In genomic region chr1:78567834-78568507, GRCm38 (mm10) we compare ENCODE assay signal across 9 mouse cellular contexts. TPM values are rescaled to one million over a fixed set of nuclear protein-coding genes. Genes with fewer than 3 reads are reported as not detected.
DNase-seq lines count a peak whose midpoint lies in the region; ATAC-seq and TF ChIP-seq lines count a peak whose summit lies in the region.
"Had no signal": no experiment of that assay in that cellular context is flagged by ENCODE, and none has a peak within 500 bp of the region (broad histone marks: within the 10 kb centered on the region; RNA-seq: fewer than 3 reads in every experiment).

No protein-coding gene starts in this region.

- no peak overlapping the region for H3K9ac ChIP-seq in liver, adult 2 months (ENCODE audit: low read depth, low read length)
- no peak overlapping the region for H3K9ac ChIP-seq in liver, embryonic 11.5 days (ENCODE audit: low read depth, low read length)
- H3K9ac ChIP-seq in limb, embryonic 13.5 days = no peak overlapping the region
- H3K9ac ChIP-seq in forebrain, embryonic 13.5 days = no peak overlapping the region
- H3K9ac ChIP-seq: neural tube, embryonic 12.5 days had no signal

- peak; percentile 96 for DNase-seq in liver, adult 2 months (ENCODE audit: extremely low read depth, low read depth, low spot score)
- DNase-seq in liver, embryonic 11.5 days (ENCODE audit: low spot score) = no peak
- peak; percentile 51 for DNase-seq in cerebellum, adult 11 months
- peak; percentile 24 for DNase-seq in gastrocnemius, postnatal 14 days
- DNase-seq in left cerebral cortex, adult 8-10 months (ENCODE audit: low spot score in 2 of 2) = no peak

- WGBS in liver, adult 2 months = 11% methylated on average over 8 of the region's 8 CpGs
- 54% methylated on average over 8 of the region's 8 CpGs for WGBS in liver, embryonic 11.5 days
- 21% methylated on average over 8 of the region's 8 CpGs for WGBS in limb, embryonic 13.5 days
- 20% methylated on average over 8 of the region's 8 CpGs for whole genome bisulfite sequencing in forebrain, embryonic 13.5 days

- no peaks in the 10 kb centered on the region for H3K36me3 ChIP-seq in liver, adult 2 months (ENCODE audit: control insufficient read depth, insufficient read depth, low read length)
- H3K36me3 ChIP-seq in liver, embryonic 11.5 days (ENCODE audit: control insufficient read depth, insufficient read depth, low read length) = no peaks in the 10 kb centered on the region
- no peaks in the 10 kb centered on the region for H3K36me3 ChIP-seq in limb, embryonic 13.5 days
- H3K36me3 ChIP-seq in forebrain, embryonic 13.5 days (ENCODE audit: poor library complexity, severe bottlenecking) = no peaks in the 10 kb centered on the region
- H3K36me3 ChIP-seq: neural tube, embryonic 12.5 days had no signal

- H3K9me3 ChIP-seq in liver, embryonic 11.5 days (ENCODE audit: control insufficient read depth, low read length) = no peaks in the 10 kb centered on the region
- 0 out of 2 replicates have a peak, but pooled peaks cover 3% of the 10 kb centered on the region for H3K9me3 ChIP-seq in limb, embryonic 13.5 days
- H3K9me3 ChIP-seq in forebrain, embryonic 13.5 days (replicated peaks) = peaks cover 4% of the 10 kb centered on the region; the same call in 1 of the 2 replicates

- no peaks in the 10 kb centered on the region for H3K79me2 ChIP-seq in liver, adult 2 months (ENCODE audit: control insufficient read depth, insufficient read depth, low read length)

- TF ChIP-seq POLR2A in liver, adult 2 months (IDR thresholded peaks at IDR 0.05; ENCODE audit: extremely low read depth, insufficient read depth, low read length) = no peak

- peaks cover 12% of the 10 kb centered on the region for H3K4me1 ChIP-seq in liver, adult 2 months (ENCODE audit: control insufficient read depth, insufficient read depth, low read length)
- no peaks in the 10 kb centered on the region for H3K4me1 ChIP-seq in liver, embryonic 11.5 days (replicated peaks; ENCODE audit: control insufficient read depth, insufficient read depth, low read length)
- peaks cover 18% of the 10 kb centered on the region for H3K4me1 ChIP-seq in limb, embryonic 13.5 days
- peaks cover 4% of the 10 kb centered on the region for H3K4me1 ChIP-seq in forebrain, embryonic 13.5 days
- H3K4me1 ChIP-seq: neural tube, embryonic 12.5 days had no signal

- H3K4me3 ChIP-seq in liver, adult 2 months (ENCODE audit: insufficient read depth, low read depth, low read length) = no peak overlapping the region
- no peak overlapping the region for H3K4me3 ChIP-seq in liver, embryonic 11.5 days (ENCODE audit: low read depth, low read length)
- H3K4me3 ChIP-seq in limb, embryonic 13.5 days = no peak overlapping the region
- no peak overlapping the region for H3K4me3 ChIP-seq in forebrain, embryonic 13.5 days
- H3K4me3 ChIP-seq: neural tube, embryonic 12.5 days had no signal

- H3K4me2 ChIP-seq in liver, embryonic 11.5 days = no peak overlapping the region
- peak overlapping the region; percentile 17; the same call in 1 of the 2 replicates for H3K4me2 ChIP-seq in limb, embryonic 13.5 days (replicated peaks)
- H3K4me2 ChIP-seq in forebrain, embryonic 13.5 days = no peak overlapping the region
- H3K4me2 ChIP-seq: neural tube, embryonic 12.5 days had no signal

- no peak for TF ChIP-seq CTCF in liver, adult 2 months (IDR thresholded peaks at IDR 0.05; ENCODE audit: low read depth, low read length)

- ATAC-seq in liver, embryonic 11.5 days (replicated peaks; ENCODE audit: low FRiP score) = no peak
- ATAC-seq in limb, embryonic 13.5 days (ENCODE audit: low FRiP score, low read depth) = peak; percentile 82
- ATAC-seq in forebrain, embryonic 13.5 days = no peak
- no peak for ATAC-seq in megakaryocyte-erythroid progenitor cell, adult 5-6 weeks (replicated peaks; ENCODE audit: low FRiP score, low TSS enrichment, poor library complexity, severe bottlenecking)

- peak overlapping the region; percentile 72 for H3K27ac ChIP-seq in liver, adult 2 months (replicated peaks; ENCODE audit: insufficient read depth, low read depth, low read length)
- H3K27ac ChIP-seq in liver, embryonic 11.5 days (ENCODE audit: low read depth, low read length) = no peak overlapping the region
- peak overlapping the region; percentile 72; the same call in 1 of the 2 replicates for H3K27ac ChIP-seq in limb, embryonic 13.5 days
- H3K27ac ChIP-seq in forebrain, embryonic 13.5 days = no peak overlapping the region
- H3K27ac ChIP-seq: neural tube, embryonic 12.5 days had no signal

- intact Hi-C loops in gastrocnemius, postnatal 14 days (cut with DNase I; ENCODE audit: low total_unique reads) = no loop called here

- no peaks in the 10 kb centered on the region for H3K27me3 ChIP-seq in liver, adult 2 months (ENCODE audit: control insufficient read depth, insufficient read depth, low read length)
- no peaks in the 10 kb centered on the region for H3K27me3 ChIP-seq in liver, embryonic 11.5 days (replicated peaks; ENCODE audit: control insufficient read depth, insufficient read depth, low read length)
- H3K27me3 ChIP-seq in limb, embryonic 13.5 days = no peaks in the 10 kb centered on the region
- no peaks in the 10 kb centered on the region for H3K27me3 ChIP-seq in forebrain, embryonic 13.5 days
- H3K27me3 ChIP-seq: neural tube, embryonic 12.5 days had no signal

RNA-seq across cellular contexts. Expression of gene BC035947, which starts 56.0 kb away (rescaled TPM):
- not detected in 2 replicates for total RNA-seq in liver, adult 2 months (2014; rRNA removed)
- polyA plus RNA-seq in liver, adult 2 months (2012; rRNA removed) = not detected in 2 replicates
- polyA plus RNA-seq in liver, embryonic 11.5 days (2014; fragmentation: Nextera tagmentation; extraction: Ambion mirVana) = not detected in 2 replicates
- total RNA-seq in gastrocnemius, postnatal 14 days (2021) = not detected
- polyA plus RNA-seq in limb, embryonic 13.5 days (2015; fragmentation: Nextera tagmentation; extraction: Ambion mirVana) = 0.38 and 0.47 TPM in 2 replicates
- polyA plus RNA-seq in forebrain, embryonic 13.5 days (2015; fragmentation: Nextera tagmentation; extraction: Ambion mirVana) = 0.12 and 0.57 TPM in 2 replicates
- total RNA-seq in left cerebral cortex, adult 8-10 months (2022) = 1 to 10 TPM; 1.1 to 1.8 (median 1.3) TPM
- not detected in 2 replicates for total RNA-seq in megakaryocyte-erythroid progenitor cell, adult 5-6 weeks (2014; fragmentation: Nextera tagmentation)
- total RNA-seq in megakaryocyte-erythroid progenitor cell, adult 5-6 weeks (2017) = not detected in 2 replicates

RNA-seq across cellular contexts. Expression of gene Mogat1, which starts 57.2 kb away (rescaled TPM):
- total RNA-seq in liver, adult 2 months (2014; rRNA removed) = 0.65 TPM in 1 of 2 replicates, not detected in the other
- 1.0 and 3.6 TPM in 2 replicates for polyA plus RNA-seq in liver, adult 2 months (2012; rRNA removed)
- not detected in 2 replicates for polyA plus RNA-seq in liver, embryonic 11.5 days (2014; fragmentation: Nextera tagmentation; extraction: Ambion mirVana)
- under 1 TPM in 1 of 2 experiments, not detected in 1; 0.64 TPM for total RNA-seq in gastrocnemius, postnatal 14 days (2021)
- 0.72 TPM in 1 of 2 replicates, not detected in the other for polyA plus RNA-seq in limb, embryonic 13.5 days (2015; fragmentation: Nextera tagmentation; extraction: Ambion mirVana)
- polyA plus RNA-seq in forebrain, embryonic 13.5 days (2015; fragmentation: Nextera tagmentation; extraction: Ambion mirVana) = 0.21 and 0.49 TPM in 2 replicates
- not detected for total RNA-seq in left cerebral cortex, adult 8-10 months (2022)
- total RNA-seq in megakaryocyte-erythroid progenitor cell, adult 5-6 weeks (2014; fragmentation: Nextera tagmentation) = not detected in 2 replicates
- not detected in 2 replicates for total RNA-seq in megakaryocyte-erythroid progenitor cell, adult 5-6 weeks (2017)

Comparison
In these comparisons a context has a peak if more than half of its experiments do, and no peak if none do; other contexts are left out.
1. DNase-seq: peak in liver, adult 2 months (single experiment), cerebellum, adult 11 months (single experiment) and gastrocnemius, postnatal 14 days (single experiment); none in liver, embryonic 11.5 days (single experiment) and left cerebral cortex, adult 8-10 months (0 of 2).
2. H3K27ac ChIP-seq: peak in liver, adult 2 months (single experiment) and limb, embryonic 13.5 days (single experiment); none in liver, embryonic 11.5 days (single experiment) and forebrain, embryonic 13.5 days (single experiment).